In genomic region chr10:81314201-81314600, GRCm38 (mm10) we compare ENCODE assay signal across 20 mouse cellular contexts. TPM values are rescaled to one million over a fixed set of nuclear protein-coding genes. Genes with fewer than 3 reads are reported as not detected.
"Had no signal": no experiment of that assay in that cellular context is flagged by ENCODE, and none has a peak within 500 bp of the region (broad histone marks: within the 10 kb centered on the region; RNA-seq: fewer than 3 reads in every experiment).

No protein-coding gene starts in this region.

- H3K9me3 ChIP-seq: midbrain, embryonic 10.5 days; midbrain, embryonic 12.5 days; neural tube, embryonic 13.5 days; neural tube, embryonic 15.5 days; stomach, embryonic 15.5 days had no signal

- H3K9ac ChIP-seq: lung, embryonic 14.5 days; midbrain, embryonic 12.5 days; neural tube, embryonic 13.5 days; neural tube, embryonic 15.5 days; stomach, embryonic 15.5 days had no signal

- H3K27ac ChIP-seq: midbrain, embryonic 10.5 days; midbrain, embryonic 12.5 days; neural tube, embryonic 13.5 days; neural tube, embryonic 15.5 days; stomach, embryonic 15.5 days; stomach, postnatal 0 days had no signal

- DNase-seq: lung, adult 18-20 months; lung, embryonic 14.5 days; lung, postnatal 10 days; lung, postnatal 4 days; midbrain, embryonic 14.5 days; right cerebral cortex, postnatal 14 days; thymus, adult 2 months; thymus, postnatal 25 days; thymus, postnatal 4 days had no signal

- H3K27me3 ChIP-seq: neural tube, embryonic 13.5 days; neural tube, embryonic 15.5 days; stomach, embryonic 15.5 days had no signal

- H3K4me3 ChIP-seq: midbrain, embryonic 10.5 days; midbrain, embryonic 12.5 days; neural tube, embryonic 13.5 days; neural tube, embryonic 15.5 days; stomach, embryonic 15.5 days had no signal

RNA-seq across cellular contexts. Expression of gene Gipc3, which starts 28.9 kb away (rescaled TPM):
- total RNA-seq: megakaryocyte, adult 5-6 weeks; megakaryocyte-erythroid progenitor cell, adult 5-6 weeks had no signal
- polyA plus RNA-seq: liver, embryonic 16.5 days; midbrain, embryonic 10.5 days; midbrain, embryonic 12.5 days; midbrain, embryonic 14.5 days; midbrain, embryonic 16.5 days; neural tube, embryonic 11.5 days; neural tube, embryonic 13.5 days; neural tube, embryonic 15.5 days had no signal
